Mouse (Mus musculus) frontal cortex, postnatal 36 days (tissue): Measurements from ENCODE around the gene Dnajc6.

Experiments used
- DNase-seq, 2 experiments: peaks; one replicate each; pipeline ENCODE4 v3.0.0; 2022; ENCODE audit warnings: low spot score in 2 of 2

Dnajc6 gene

GRCm38 (mm10) chr4:101496534-101497237 is at the start of gene Dnajc6:
Dnajc6 (plus strand) TSS chr4:101496648.
- DNase-seq: no peak

- DNase-seq: no peak
Measured at GRCm38 (mm10) chr4:101448701-101449100, 47.7 kb upstream of the Dnajc6 start.

GRCm38 (mm10) chr4:101449344-101449743 is 47.1 kb upstream of the Dnajc6 start:
- DNase-seq: no peak

- DNase-seq: peak; percentile 82 to 93
Measured at GRCm38 (mm10) chr4:101450150-101450780, 46.2 kb upstream of the Dnajc6 start.

- DNase-seq: no peak
Measured at GRCm38 (mm10) chr4:101451089-101451488, 45.4 kb upstream of the Dnajc6 start.

GRCm38 (mm10) chr4:101452829-101453228 is 43.6 kb upstream of the Dnajc6 start:
- DNase-seq: no peak

- DNase-seq: no peak
Measured at GRCm38 (mm10) chr4:101457176-101457575, 39.3 kb upstream of the Dnajc6 start.

GRCm38 (mm10) chr4:101458341-101458740 is 38.1 kb upstream of the Dnajc6 start:
- DNase-seq: peak in 1 of 2 experiments; percentile 71

- peak in 1 of 2 experiments; percentile 24 for DNase-seq
Measured at GRCm38 (mm10) chr4:101459358-101459757, 37.1 kb upstream of the Dnajc6 start.

GRCm38 (mm10) chr4:101460114-101460513 is 36.3 kb upstream of the Dnajc6 start:
- no peak for DNase-seq

- no peak for DNase-seq
Measured at GRCm38 (mm10) chr4:101462065-101462464, 34.4 kb upstream of the Dnajc6 start.

- DNase-seq: no peak
Measured at GRCm38 (mm10) chr4:101466264-101466663, 30.2 kb upstream of the Dnajc6 start.

GRCm38 (mm10) chr4:101469242-101469641 is 27.2 kb upstream of the Dnajc6 start:
- DNase-seq: no peak

GRCm38 (mm10) chr4:101470543-101470942 is 25.9 kb upstream of the Dnajc6 start:
- DNase-seq: no peak

- DNase-seq: peak in 1 of 2 experiments; percentile 51
Measured at GRCm38 (mm10) chr4:101472767-101473166, 23.7 kb upstream of the Dnajc6 start.

- DNase-seq: no peak
Measured at GRCm38 (mm10) chr4:101490320-101490917, 6.0 kb upstream of the Dnajc6 start.

- no peak for DNase-seq
Measured at GRCm38 (mm10) chr4:101491704-101492103, 4.7 kb upstream of the Dnajc6 start.

GRCm38 (mm10) chr4:101493611-101494197 is 2.7 kb upstream of the Dnajc6 start:
- DNase-seq: no peak

- DNase-seq: no peak
Measured at GRCm38 (mm10) chr4:101496188-101496533, 287 bp upstream of the Dnajc6 start.

- no peak for DNase-seq
Measured at GRCm38 (mm10) chr4:101497336-101497735, 888 bp downstream of the Dnajc6 start.

GRCm38 (mm10) chr4:101504470-101505007 is 8.1 kb downstream of the Dnajc6 start:
- no peak for DNase-seq

GRCm38 (mm10) chr4:101505966-101506365 is 9.5 kb downstream of the Dnajc6 start:
- DNase-seq: no peak
